Mouse (Mus musculus) olfactory bulb, adult 2 months (tissue): ENCODE results near the gene Lcorl.

ENCODE experiments used
- CTCF ChIP-seq: fragments of 200-500 bp; IDR thresholded peaks from 2 replicates; pipeline ENCODE4 v1.5.1; 2012; ENCODE audit warnings: low read depth, mild to moderate bottlenecking, low read length, moderate library complexity; ENCODE audit not compliant: insufficient read depth
- POLR2A ChIP-seq: fragments of 200-500 bp; IDR thresholded peaks from 2 replicates; pipeline ENCODE4 v1.6.1; 2012; ENCODE audit warnings: mild to moderate bottlenecking, low read depth, low read length, moderate library complexity; ENCODE audit not compliant: insufficient read depth

DNA sequence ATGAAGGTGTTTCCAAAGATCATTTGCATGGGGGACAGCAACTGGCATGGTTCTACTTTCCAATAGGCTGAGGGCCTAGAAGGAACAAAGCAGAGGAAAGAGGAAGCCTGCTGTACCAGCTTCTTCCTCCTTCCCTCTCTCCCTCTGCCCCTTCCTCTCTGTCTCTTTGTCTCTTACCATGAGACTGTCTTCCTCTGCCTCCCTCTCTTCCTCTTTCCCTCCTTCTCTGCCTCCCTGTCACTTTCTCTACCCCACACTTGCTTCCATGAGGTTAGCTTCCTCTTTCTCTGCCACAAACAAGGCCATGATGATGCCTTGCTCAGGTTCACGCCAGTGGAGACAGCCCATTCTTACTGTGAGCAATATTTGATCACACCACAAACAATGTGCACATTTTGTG, 18.9 kb upstream of the Lcorl start:
- TF ChIP-seq CTCF, result no peak
- no peak for TF ChIP-seq POLR2A
